Mouse (Mus musculus) embryo, embryonic 9.5 days (tissue): Measurements from ENCODE around the gene Nubpl.
"Not testable (repeated sequence)": the region's sequence is repeated elsewhere in the genome, so short reads cannot be mapped to it uniquely, and the experiment has no call there.

Experiments
- DNase-seq: peaks from one replicate; pipeline ENCODE4 v3.0.0-alpha.2; 2017; ENCODE audit errors: extremely low spot score

Gene Nubpl

DNA sequence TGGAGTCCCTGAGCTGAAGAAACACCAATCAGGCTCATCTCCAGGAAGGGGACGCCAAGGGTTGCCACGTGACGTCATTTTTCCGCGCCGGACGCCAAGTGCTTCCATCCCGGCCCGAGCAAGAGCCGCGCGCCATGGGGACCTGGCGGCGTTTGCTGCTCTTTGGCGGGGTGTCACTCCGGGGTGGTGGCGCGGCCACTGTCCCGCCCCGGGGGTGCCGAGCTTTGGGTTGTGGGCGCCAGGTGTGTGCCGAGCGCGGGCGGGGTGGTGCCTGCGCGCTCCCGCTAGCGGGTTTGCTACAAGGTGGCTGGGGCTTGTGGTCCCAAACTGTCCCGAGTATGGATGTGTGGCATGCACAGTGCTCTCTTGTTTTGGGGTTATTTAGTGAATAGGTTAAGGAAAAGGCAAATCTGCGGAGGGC lies at the start of gene Nubpl:
Gene Nubpl (plus strand): TSS at position 88 of the 421 bp plus-strand sequence.
- DNase-seq: peak; percentile 96

DNA sequence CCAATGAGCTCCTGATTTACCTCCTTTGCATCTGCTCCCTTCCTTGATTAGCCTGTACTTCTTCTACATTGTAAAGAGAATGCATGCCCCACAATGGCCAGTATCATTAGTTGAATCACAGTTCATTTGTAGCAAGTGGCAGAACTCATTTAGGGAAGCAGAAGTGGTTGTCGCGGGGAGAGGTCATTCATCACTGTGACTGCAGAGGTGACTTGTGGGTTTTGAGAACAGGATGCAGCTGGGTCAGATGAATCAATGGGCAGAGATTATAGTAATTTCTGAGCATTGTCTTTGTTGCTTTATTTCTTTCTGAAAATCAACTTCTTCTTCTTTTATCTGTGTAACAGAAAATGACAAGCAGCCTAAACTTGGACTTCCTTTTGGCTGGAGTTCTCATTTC lies 48.2 kb upstream of the Nubpl start:
- no peak for DNase-seq

DNA sequence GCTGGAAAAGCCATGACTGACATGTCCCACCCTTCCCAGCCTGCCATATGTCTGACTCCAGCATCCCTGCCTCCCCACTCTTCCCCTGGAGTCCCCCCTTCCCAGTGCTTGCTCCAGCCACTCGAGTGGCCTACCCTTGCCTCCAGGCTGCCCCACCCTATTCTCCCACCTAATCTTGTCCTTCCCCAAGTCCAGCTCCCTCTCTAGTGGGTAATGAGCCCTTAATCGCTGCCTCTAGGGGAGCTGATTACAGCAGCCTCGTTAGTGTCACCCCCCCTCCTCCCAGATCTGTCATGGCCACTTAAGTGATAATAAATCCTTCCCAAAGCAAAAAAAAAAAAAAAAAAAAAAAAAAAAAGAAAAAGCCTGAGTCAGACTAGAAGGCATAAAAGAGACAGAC lies 18.2 kb upstream of the Nubpl start:
- DNase-seq: not testable (repeated sequence)

DNA sequence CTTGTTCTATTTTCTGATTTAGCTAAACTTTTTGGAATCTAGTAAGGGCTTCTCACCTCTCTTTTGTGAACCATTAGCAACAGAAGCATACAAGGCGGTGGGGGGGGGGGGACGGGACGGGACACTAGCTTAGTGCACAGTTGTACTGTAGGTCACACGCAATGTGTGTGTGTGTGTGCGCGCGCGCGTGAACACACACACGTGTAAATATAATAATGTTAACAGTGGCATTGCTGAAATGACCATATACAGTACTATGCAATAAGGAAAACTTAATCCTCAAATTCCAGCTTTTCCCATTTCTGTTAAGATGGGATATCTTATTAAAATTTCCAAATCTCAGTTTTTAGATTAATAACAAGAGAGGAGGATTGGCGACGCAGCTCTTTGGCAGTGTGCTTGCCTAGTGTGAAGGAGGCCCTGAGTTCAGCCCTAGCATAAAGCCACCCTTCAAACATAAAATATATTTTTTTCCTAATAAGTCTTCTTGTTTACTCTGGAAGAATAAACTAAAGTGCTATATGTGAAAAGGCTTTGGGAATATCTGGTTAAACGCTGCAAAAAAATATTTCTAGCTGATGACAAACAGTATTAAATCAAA lies 388 bp upstream of the Nubpl start:
- DNase-seq: no peak

DNA sequence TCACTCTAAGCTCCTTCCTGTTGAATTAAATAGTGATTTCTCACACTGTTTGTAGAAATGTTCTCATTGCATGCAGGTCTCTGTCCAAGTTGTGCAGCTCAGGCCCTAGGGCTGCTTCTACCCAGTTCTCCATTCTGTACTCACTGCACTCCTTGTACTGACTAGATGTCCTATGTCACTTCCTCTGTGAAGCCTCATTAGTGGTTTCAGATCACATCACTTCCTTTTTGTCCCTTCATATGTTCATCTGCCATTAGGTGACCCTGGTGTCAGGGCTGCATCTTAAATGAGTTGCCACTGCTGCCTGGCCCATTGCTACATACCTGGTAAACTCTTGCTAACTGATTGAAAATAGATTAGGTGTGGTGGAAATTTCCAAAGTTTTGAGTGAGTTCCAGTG lies 22.7 kb downstream of the Nubpl start:
- no peak for DNase-seq

DNA sequence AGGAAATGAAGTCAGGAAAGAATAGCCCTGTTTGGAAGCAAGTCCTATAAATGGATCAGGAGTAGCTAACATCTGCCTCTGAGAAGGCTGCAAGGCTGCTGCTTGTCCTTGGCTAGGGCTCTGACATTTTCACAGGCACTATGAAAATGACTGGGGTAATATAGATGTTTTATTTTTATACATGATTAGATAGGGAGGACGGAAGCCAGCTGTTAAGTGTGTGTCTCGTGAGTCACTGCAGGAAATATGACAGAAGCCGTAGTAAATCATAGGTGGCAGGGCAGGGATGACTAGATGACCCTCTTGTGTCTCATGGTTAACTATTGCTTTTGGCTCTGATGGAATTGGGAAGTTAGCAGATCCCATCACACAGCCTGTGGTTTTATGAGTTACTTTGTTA lies 28.9 kb downstream of the Nubpl start:
- no peak for DNase-seq

DNA sequence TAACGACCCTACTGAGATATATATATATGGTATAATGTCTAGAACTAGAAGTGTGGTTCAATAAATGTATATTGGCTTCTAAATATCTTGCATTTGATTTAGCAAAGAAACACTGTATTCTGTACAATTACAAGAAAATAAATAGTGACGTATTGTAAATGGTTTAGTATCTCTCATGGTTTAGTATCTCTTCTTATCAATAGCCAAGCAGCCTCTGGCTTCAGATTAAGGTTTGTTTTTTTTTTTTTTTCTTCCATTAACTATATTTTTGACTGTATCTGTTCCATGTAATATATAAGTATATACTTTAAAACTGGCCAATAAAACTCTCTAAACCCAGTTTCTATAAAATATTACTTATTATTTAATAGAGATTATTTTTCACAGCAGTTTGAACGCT lies 31.5 kb downstream of the Nubpl start:
- DNase-seq: no peak

DNA sequence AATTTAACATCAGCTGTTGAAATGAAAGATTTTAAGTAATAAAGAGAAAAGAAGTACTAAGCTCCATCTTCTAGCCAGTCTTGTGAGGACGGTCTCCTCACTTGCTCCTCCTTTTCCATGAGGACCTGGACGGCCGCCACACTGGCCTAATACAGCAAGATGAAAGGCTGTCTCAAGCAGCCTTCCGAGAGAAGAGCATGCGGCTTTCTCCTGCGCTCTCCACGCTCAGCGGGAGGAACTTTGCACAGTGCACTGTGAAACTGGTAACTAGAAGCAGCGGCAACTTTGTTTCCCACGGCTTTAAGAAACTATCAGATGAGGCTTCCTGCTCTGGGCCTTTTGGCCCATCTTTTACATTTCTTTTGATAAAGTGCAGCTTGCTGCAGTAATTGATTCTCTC lies 34.7 kb downstream of the Nubpl start:
- peak; percentile 41 for DNase-seq

DNA sequence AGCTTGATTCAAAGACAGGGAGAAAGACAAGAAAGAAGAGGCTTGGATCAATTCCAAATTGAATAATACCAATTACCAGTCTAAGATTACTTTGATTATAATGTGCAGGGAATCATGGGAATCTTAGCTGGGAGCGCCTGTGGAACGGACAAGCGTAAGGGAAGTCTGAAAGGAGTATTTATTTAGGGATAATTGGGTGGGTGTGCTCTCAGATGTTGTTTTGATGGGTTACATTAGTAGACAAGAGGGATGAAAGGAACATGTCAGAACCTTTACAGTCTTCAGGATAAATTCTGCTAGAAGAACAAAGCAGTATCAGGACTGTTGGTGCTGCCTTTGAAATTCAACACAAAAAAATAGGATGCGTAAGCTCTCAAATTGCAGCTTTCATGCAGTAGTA lies 40.8 kb downstream of the Nubpl start:
- DNase-seq: no peak

DNA sequence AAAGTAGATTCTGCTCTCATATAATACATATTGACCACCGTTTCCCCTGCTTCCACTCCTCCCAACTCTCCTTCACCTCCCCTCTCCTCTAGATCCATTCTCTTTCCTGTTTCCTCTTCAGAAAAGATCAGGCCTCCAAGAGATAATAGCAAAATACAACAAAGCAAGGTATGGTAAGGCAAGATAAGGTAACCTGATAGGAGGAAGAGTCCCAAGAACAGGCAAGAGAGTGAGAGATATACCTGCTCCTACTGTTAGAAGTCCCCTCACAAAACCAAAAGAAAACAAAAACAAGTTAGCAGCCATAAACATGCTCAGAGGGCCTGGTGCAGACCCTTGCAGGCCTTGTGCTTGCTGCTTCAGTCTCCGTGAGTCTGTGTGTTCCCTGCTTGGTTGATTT lies 49.1 kb downstream of the Nubpl start:
- DNase-seq: no peak

DNA sequence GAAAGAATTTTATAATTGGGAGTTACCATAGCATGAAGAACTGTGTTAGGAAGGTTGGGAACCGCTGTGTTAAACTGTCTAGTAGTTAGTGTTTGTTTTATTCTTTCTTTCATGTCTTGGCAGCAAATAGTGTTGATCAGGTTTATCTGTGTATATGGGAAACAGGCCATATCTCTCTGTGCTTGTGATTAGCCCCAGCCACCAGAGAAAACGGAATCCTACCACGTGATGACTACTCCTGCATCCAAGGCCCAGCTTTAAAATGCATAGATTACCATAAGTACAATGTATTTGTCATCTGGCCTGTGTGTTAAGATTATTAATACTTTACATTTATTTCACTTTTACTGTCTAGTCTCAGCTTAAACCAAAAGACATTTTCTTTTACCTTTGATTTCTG lies 51.9 kb downstream of the Nubpl start:
- no peak for DNase-seq

DNA sequence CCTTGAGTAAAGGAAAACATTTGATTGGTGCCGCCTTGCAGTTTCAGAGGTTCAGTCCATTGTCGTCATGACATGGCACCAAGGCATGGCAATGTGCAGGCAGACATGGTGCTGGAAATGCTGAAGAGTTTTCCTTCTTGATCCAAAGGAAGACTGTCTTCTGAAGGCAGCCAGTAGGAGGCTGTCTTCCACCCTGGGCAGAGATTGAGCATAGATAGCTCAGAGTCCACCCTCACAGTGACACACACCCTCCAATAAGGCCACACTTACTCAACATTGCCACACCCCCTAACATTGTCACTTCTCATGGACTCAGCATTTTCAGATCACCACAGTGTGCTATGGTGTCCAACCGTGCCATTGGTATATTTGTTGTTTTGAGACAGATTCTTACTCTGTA lies 54.5 kb downstream of the Nubpl start:
- no peak for DNase-seq

DNA sequence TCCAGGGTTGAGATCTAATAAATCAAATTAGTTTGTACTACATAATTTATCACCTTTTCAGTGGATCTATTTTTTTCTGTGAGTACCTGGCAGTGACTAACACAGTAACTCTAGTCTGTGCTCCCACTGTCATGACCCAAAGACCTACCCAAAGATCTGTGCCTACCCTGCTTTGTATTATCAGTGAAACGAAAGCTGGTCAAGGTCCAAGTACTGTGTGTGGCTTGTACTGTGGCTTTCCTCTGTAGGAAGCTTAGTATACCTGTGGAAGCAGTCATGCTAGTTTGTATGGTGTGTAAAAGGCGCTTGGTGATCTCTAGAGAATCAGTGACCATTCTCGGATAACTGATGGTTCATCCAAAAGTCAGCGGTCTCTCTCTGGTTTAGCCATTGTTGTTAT lies 57.4 kb downstream of the Nubpl start:
- no peak for DNase-seq

DNA sequence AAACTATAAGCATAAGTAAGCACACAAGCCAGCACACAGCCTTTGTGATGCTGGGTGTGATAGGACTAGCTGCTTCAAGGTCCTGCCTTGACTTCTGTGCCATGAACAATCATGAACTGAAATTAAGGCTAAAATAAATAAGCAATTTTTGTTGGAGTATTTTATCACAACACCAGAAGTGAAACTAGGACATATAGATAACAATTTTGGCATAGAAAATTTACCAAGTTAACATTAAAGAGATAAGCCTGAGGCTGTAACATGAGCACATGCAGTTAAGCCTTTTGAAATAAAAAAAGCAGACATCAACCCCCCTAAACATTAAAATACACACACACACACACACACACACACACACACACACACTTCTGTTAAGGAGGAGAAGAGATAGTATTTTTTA lies 66.9 kb downstream of the Nubpl start:
- no peak for DNase-seq

DNA sequence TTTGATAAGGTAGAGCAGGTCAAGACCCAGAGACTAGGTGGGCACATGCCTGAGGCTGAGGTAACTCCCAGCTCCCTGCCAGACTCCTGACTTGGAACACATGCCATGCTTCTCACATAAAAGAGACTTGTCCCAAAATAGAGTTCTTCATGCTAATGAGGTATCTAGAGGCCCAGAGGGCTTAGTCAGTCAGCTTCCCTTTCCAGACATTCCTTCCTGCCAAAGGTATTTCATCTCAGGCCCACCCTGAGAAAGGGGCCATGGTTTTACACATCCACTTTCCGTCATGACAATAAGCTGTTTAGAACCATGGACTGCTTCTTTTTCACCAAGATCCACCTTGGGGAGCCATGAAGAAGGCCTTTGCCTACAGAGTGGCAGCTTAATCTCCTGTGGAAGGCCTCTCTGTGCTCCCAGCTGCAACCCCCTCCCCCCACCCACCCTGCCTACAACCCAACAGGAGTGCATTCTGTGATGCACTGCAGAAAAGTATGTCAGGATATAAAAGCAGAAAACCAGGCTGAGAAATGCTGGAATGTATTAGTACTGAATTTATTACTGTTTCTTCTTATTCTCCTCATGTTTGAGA lies 88.8 kb downstream of the Nubpl start:
- DNase-seq: peak; percentile 18

DNA sequence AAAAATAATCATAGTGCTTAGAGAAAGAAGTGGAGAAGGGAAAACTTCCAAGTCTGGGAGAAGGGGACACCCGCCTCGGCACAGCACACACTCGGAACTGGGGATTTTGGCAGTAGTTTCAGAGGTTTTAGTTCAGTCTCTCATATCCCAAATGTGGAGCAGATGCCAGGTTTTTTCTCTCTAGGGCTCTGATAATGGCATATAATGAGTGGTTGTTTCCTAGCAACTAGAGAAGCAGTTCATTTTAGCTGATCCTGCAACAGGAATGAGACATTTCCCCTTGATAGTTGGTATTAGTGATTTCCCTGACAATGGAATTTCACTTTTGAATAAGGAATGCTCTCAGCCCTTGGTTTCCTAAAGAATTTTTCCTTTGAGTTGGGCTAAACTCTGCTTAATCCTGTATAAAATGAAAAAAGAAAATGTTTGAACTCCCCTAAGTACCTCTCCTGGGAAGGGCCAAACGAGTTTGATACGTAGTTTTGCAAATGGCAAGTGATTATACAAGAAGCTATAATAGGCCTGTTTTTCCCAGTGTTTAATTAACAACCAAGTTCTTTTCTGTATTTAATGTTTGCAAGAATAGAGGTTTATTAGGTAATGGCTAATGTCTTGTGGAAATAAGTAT lies 89.5 kb downstream of the Nubpl start:
- peak; percentile 14 for DNase-seq

DNA sequence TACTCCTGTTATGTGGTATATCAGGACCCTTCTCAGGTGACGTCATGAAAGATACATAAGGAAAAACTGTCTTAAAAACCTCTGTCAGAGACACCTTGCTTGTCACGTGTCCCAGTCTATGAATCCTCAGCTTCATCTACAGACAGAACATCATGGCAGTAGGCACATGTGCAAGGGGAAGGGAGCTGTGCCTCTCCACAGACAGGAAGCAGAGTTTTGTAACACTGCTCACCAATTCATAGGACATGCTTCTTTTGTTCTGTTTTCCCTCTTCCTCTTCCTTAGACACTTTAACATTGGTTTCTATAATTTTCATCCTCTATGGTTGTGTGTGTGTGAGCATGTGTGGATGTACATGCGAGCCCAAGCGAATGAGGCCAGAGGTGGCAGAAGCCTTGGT lies 100.9 kb downstream of the Nubpl start:
- no peak for DNase-seq

DNA sequence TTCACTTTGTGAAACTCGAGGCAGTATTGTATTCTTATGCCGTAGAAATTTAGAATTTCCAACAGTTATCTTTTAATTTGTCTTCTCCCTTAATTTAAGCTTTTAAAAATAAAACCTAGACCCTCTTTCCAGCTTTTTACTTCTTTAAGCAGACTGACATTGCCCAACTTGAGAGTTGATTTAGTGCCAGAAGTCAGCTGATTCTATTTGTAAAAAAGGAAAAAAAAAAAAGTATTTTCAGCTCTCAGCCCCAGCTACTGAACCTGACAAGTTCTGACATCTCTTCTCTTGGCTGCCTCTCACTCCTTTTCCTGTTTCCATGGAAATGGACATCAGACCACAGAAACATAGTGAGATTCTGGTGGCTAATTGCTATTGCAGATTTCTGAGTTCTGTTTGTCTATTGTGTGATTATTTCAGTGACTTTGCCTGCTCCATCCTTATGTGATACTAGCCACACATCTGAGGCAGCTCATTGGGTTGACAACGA lies 111.6 kb downstream of the Nubpl start:
- DNase-seq: no peak

DNA sequence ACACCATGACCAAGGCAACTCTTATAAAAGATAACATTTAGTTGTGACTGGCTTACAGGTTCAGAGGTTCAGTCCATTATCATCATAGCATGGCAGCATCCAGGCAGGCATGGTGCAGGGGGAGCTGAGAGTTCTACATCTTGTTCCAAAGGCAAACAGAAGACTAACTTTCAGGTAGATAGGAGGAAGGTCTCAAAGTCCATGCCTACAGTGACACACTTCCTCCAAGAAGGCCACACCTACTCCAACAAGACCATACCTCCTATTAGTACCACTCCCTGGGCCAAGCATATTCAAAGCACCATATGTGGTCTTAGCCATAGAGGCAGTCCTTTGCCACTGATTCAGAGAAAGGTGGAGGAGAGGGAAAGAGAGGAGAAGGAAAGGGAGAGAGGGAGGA lies 113.6 kb downstream of the Nubpl start:
- no peak for DNase-seq

DNA sequence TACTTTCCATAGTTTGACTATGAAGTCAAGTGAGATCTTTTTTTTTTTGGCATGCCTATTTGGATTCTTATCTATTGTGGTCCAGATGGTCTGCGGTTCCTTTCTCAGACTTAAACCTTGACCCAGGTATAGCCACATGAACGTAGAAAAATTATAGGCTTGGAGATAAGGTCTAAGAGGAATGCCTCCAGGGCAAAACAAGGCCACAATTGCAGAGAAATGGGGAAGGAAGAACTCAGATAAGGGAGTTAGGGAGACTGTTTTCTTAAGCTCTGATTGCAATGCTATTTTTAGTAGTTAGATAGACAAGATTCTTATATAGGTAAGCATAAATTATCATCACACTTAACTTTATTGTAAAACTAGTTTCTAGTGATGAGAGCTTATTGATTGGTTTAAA lies 117.3 kb downstream of the Nubpl start:
- DNase-seq: no peak

DNA sequence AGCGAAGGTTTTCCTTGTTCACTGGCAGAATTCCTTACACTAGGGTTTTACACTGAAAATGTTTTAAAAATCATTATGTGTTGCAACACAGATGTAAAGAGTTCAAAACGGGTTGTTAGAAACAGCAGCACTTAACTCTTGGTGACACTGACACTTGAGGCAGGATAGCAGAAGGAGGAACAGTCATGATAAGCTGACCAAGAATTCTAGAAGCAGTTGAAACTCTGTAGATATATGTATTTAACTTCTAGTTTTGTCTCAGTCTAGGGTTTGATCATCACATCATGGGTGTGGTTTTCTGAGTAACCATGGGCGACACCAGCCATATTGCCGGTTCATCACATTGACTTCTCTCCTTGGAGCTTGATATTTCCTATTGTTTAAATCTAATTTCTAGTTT lies 127.4 kb downstream of the Nubpl start:
- no peak for DNase-seq

DNA sequence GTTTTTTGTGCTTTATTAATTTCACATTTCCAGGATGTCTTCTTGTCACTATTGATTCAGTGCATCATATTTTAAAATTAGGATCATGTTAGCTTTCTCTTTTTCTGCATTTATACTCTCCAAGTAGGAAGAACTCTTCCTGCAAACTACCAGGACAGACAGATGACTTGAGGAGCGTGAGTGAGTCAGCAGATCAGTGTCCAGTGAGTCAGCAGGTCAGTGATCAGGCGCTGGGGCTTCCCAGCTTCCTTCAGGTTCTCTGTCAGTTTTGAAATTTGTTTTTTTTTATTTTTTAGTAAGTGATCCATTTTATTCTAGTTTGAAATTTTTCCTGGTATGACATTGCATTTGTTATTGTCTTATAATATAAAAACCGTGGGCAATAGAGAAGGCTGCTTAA lies 131.2 kb downstream of the Nubpl start:
- no peak for DNase-seq

DNA sequence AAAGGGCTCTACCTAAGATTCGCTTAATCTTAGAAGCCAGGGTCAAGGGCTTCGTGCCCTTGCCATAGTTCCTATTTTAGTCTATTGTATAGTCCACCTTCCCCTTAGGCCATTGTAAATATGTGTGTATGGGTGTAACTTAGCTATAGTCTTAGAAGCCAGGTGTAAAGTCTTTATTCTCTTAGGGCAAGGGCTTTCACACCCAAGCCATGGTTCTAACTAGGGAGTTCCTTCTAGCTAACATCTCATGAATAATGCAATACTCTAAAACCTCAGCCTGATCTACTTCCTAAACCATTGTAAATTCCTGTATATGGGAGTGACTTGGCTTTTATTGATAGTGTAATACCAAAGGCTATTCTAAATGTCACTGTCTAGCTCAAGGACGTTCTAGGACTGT lies 134.4 kb downstream of the Nubpl start:
- DNase-seq: not testable (repeated sequence)

DNA sequence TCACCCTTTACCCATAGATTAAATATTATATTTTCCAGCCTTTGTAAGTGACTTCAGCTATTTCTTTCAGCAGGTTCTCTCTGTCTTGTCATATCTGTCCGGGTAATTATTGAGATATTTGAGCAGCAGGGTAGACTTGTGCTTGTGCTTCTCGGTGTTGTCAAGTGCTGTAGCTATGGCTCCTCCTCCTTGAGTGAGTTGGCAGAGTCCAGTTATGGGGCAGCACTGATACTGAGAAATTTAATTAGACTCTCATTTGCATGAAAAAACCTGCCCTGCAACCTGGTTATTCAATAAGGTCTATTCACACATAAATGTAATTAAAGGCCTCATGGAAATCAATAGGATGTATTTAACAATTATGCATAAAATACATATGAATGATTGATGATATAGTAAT lies 145.2 kb downstream of the Nubpl start:
- DNase-seq: no peak
